Mouse (Mus musculus): ENCODE measurements around the gene Inca1.
A peak's percentile ranks its signal among the peaks of the same experiment; 100 is the strongest.

Gene Inca1

GRCm38 (mm10) chr11:70668771-70669505 is 31.0 kb downstream of the Inca1 start, which contains the start of gene Spag7:
TSS of gene Spag7 (minus strand) at chr11:70669416.
- DNase-seq (ENCODE audit: low read depth): peak; percentile 97

DNA sequence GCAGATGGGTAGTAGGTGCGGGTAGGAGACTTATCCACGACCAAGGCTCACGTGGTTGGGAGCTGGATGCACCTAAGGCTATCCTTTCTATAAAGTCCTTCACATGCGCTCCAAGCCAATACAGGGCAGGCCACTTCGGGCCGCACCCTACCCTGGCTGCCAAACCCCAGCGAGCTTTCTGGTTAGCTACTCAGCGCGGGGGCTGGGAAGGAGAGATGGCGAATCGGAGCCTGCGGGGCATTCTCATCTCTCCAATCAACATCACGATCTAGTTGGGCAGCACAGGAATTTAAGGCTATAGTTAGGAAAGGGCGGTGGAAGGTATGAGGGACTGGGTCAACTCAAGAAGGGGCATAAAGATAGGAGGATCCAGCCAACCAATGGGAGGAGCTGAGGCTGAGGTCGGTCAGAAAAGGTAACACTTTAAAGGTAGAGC is 31.6 kb downstream of the Inca1 start:
- DNase-seq (ENCODE audit: low read depth): no peak

- DNase-seq (ENCODE audit: low read depth): no peak
Observed at GRCm38 (mm10) chr11:70667271-70668150, 32.4 kb downstream of the Inca1 start.

DNA sequence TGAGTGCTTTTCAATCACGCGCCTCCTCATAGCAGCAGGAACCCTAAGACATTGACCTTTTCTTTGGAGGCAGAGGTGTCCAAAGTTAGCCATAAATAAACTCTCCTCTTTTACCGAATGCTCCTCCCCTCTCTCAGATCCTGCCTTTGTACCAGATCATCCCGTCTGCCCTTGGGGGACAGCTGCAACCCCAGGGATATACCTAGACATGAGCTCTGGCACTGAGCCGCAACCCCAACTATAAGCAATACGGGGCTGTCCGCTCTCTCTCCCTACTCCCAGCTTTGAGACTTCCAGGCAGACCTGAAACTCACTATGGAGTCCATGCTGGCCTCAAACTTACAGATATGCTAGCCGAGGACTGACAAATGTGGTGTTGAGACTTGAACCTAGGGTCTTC is 33.3 kb downstream of the Inca1 start:
- DNase-seq (ENCODE audit: low read depth): no peak

GRCm38 (mm10) chr11:70664741-70665140 is 35.2 kb downstream of the Inca1 start:
- no peak for DNase-seq (ENCODE audit: low read depth)

- DNase-seq (ENCODE audit: low read depth): no peak
Observed at GRCm38 (mm10) chr11:70663957-70664356, 36.0 kb downstream of the Inca1 start.

- DNase-seq (ENCODE audit: low read depth): no peak
Observed at GRCm38 (mm10) chr11:70663101-70663500, 36.9 kb downstream of the Inca1 start.

- DNase-seq (ENCODE audit: low read depth): no peak
Observed at GRCm38 (mm10) chr11:70660571-70660970, 39.4 kb downstream of the Inca1 start.

DNA sequence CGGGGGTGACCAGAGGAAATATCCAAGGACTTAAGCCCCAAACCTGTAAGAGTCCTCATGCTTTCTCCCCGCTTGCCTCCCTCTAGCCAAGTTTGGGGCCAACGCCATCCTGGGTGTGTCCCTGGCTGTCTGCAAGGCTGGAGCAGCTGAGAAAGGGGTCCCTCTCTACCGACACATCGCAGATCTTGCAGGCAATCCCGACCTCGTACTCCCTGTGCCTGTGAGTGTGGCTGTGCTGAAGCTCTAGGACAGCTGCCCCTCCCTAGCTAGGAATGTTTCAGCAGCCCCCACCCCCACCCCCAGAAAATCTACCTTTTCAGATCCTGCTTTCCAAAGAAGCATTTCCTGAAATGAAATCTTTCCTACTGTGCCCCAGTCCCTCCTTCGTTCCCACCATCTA is 41.0 kb downstream of the Inca1 start:
- no peak for DNase-seq (ENCODE audit: low read depth)

DNA sequence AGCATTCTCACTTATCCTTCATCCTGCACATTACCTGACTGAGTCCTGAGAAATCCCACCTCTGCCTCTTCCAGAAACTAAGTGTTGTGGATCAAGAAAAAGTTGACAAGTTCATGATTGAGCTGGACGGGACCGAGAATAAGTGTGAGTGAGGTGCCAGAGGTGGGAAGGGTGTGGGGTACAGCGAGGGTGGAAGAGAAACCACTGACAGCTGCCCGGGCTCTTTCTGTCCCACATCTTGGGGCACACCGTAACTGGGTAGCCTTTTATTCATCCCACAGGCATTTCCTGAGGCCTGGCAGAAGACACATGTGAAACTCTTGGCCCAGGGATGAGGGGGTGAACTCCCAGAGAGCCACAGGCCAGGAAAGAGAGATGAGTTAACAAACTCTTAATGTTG is 41.4 kb downstream of the Inca1 start:
- DNase-seq (ENCODE audit: low read depth): no peak

GRCm38 (mm10) chr11:70657991-70658390 is 42.0 kb downstream of the Inca1 start:
- DNase-seq (ENCODE audit: low read depth): no peak

GRCm38 (mm10) chr11:70657573-70657972 is 42.4 kb downstream of the Inca1 start:
- no peak for DNase-seq (ENCODE audit: low read depth)

DNA sequence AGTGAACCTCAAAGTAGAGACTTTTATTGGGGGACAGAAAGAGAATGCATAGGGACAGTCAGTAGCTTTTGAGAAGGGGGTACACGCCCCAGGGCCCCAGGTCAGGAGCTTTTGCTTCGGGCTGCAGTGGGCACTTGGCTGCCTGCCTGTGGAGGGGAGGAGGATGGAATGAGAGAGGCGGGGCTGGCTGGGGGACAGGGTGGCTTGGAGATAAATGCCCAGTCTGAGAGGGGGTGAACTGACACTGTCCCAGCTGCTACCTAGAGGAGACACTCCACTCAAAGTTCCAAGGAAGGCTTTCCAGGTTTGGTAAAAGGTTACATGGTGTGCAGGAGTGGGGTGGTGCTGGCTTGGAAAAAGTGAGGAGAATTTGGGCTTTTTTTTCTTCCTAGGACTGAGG is 43.0 kb downstream of the Inca1 start, which contains the start of gene Eno3:
Gene Eno3 (plus strand): TSS at position 239 of the 400 bp plus-strand sequence.
- no peak for DNase-seq (ENCODE audit: low read depth)

DNA sequence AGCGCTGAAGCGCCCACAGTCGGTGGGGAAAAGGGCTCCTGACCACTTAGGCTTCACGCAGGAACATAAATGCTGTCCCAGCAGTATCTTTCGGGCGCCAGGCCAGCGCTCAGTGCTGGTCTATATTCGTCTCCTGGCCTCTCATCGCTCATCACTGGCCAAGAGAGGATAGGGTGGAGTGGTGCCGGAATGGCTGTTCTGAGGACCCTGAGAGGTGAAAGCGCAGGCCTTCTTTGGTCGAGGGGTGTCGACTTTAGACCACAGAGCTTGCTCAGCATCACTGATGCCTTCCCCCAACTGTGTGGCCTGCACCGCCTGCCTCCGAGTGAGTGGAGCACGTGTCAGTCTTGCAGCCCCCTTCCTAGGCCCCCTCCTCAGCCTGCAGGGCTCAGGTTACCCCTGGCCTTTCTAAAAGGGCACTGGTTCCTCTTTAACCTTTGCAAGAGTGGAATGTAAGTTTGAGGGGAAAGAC is 43.5 kb downstream of the Inca1 start:
- no peak for DNase-seq (ENCODE audit: low read depth)

GRCm38 (mm10) chr11:70655571-70656455 is 44.1 kb downstream of the Inca1 start:
- no peak for DNase-seq (ENCODE audit: low read depth)

DNA sequence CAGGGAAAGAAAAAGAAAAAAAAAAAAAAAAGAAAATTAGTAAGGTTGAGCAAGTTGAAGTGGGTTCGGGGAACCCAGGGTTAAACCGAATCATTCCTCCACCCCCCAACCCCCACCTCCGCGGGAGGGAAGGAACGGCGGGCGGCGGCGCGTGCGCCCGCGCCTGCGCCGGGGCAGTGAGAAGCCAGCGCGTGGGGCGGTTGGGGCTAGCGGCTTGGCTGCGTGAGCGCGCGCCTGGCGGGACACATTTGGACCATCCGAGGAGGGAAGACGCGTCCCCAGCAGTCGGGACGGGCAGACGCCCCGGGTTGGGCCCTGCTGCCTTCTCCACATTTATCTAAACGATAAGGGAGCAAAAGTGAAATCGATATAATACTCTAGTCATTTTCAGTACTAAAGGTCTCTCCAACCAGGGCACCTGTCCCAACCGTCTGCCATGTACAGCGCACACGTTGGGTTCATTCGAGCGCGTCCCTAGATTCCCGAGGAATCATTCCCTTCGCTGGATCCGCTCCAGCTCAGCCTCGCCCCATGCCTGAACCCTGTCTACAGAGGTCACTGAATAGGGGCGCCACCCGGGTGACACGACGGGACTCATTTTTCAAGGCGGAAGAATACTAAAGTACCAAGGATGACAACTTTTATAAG is 44.9 kb downstream of the Inca1 start:
- DNase-seq (ENCODE audit: low read depth): no peak

GRCm38 (mm10) chr11:70654198-70654922 is 45.6 kb downstream of the Inca1 start, which contains the start of gene Pfn1:
TSS of gene Pfn1 (minus strand) at chr11:70654644.
- DNase-seq (ENCODE audit: low read depth): peak; percentile 75

DNA sequence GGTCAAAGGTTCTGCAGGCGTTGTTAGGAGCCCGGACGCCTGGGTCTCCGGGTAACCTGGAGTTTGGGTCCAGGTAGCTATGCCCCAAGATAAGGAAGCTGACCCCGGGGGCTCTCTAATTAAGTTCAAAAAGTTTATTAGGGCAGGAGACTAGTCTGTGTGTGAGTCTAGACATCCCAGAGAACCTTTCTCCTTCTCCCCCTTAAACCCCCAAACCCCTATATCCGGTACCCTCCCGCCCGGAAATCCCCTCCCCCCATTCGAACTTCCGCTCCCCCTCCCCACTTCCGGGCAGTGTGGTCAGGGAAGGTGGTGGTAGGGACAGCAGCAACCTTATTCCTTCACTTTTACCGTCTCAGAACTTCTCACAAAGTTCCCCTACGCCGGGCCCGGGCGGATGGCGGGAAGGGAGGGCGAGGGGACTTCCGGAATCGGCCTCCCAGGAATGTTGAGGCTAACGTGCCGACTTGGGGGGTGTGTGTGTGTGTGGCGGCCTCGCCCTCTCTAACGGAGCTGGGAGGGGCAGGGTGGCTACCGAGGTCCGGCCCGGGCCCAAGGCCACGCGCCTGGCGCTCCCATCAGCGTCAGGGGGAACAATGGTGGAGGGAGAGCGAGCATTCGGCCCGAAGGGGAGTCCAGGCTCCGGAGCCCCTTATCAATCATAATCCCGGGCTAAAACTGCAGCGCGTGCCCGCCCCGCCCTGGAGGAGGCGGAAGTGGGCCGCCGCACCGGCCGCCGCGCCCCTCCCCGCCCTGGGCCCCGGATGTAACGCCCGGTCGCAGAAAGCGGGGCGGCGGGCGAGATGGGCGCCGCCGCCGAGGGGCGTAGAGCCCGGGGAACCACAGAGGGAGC is 46.4 kb downstream of the Inca1 start:
- no peak for DNase-seq (ENCODE audit: low read depth)

DNA sequence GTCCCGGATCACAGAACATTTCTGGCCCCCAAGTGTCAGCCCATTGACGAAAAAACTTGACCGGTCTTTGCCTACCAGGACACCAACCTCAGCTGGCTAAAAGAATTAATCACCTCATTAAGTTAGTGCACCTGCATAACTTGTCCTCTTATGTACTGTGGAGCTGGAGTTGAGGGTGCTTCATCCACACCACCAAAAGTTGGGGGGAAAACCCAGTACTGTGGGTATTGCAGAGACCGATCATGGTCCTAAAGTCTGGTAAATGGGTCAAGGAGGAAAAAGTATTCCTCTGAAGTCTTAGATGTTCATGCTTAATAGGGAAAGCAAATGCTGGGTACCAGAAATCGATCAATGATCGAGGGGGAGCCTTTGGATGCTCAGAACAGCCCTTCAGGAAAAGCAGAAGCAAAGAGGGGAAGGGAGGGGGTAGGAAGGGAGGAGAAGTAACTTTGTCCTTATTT is 47.0 kb downstream of the Inca1 start:
- no peak for DNase-seq (ENCODE audit: low read depth)
